Mouse (Mus musculus): ENCODE measurements around the gene Sult1a1. TPM values are rescaled to one million over a fixed set of nuclear protein-coding genes. Genes with fewer than 3 reads are reported as not detected.
"Not testable (repeated sequence)": the region's sequence is repeated elsewhere in the genome, so short reads cannot be mapped to it uniquely, and the experiment has no call there.

Gene Sult1a1
- total RNA-seq, 1 experiment from 2014 or later: 0.37 TPM

DNA sequence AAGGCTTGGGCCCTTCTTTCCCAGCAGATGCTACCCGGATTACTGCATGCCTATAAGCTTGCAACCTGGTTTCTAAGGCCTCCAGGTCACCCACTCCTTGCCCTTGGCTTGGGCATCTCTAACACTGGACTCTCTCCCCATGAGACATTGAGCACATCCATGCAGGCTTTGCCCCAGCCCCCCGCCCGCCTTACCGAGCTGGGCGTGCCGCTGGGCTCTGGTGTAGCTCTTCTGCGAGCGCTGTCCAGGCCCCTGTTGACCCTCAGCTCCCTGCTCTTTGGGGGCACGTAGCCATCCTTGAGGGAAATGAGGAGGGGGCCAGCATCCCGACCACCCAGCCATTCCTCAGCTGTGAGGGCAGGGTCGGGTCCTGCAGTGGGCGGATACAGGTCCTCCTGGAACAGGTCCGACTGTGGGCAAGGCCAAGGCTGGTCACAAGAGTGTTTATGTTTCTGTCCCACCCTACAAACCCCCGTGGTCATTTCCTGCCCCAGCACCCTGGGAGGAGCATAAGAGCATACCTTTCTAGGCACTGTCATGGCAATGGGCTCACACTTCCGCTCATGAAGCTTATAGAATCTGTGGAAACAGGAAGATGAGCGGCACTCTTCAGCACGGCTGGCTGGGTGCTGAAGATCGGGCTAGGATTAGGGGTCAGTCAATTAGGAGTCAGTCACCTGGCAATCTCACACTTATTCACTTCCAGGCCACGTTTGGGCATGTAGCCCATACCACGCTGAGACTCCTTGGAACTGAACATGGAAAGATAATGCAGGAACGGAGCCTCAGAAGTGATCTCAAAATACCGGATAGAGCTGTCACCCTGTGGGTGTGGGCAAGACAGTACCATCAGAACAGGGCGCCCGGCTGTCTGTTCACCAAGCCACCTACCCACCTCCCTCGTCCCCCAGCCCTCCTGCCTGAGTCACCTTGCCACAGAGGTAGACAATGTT, 24.1 kb upstream of the Sult1a1 start:
- no peak for ATAC-seq (replicated peaks; ENCODE audit: low read depth, poor library complexity, severe bottlenecking)

DNA sequence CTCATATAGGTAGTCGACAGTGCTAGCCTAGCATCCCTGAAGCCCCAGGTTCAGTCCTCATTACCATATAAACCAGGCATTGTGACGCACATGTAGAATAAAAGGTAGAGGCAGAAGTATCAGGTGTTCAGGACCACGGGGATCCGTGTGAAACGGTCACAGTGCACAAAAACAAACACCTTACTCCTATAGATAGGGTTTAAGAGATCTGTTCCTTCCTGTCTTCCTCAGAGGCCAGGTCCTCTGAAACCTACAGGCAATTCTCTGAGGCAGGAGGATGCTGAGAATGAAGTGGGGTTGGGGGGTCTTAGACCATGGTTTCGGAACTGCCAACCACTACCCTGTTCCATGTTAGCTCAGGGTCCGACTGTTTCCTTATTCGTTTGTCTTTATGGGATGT, 21.6 kb upstream of the Sult1a1 start:
- ATAC-seq (replicated peaks; ENCODE audit: low read depth, poor library complexity, severe bottlenecking): no peak

DNA sequence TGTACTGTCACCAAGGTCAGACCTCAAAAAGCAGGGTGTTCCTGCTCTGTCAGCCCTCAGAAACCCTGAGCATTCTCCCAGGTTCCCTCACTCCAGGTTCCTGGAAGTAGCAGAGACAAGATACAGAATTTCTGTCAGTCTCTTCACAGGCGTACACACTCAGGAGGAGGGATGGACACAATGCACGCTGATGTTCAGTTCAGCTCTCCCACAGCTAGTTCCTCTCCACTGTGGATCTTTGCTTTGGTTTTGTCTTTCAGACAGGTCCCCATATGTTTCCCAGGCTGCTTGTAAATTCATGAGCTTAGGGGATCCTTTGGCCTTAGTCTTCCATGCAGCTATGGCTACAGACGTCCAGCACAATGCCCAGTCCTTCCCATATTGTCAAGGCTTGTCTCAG, 20.7 kb upstream of the Sult1a1 start:
- no peak for ATAC-seq (replicated peaks; ENCODE audit: low read depth, poor library complexity, severe bottlenecking)

DNA sequence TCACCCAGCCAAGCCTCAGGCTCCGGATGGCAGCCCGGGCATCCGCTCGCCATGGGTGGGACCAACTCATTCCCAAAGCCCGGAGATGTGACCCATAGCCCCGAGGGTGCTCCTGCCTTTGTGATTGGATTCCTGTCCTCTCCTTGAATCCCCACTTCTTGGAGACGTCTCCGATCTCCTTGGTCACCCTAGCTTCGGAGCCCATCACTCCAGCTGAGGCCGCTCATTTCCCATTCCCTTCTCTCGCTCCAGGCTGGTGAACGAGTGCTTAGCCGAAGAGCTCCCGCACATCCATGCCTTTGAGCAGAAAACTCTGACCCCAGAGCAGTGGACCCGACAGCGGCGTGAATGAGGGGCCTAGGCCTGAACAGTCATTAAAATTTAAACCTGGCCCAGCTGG, 20.1 kb upstream of the Sult1a1 start:
- ATAC-seq (replicated peaks; ENCODE audit: low read depth, poor library complexity, severe bottlenecking): no peak; the same call in 1 of the 2 replicates

DNA sequence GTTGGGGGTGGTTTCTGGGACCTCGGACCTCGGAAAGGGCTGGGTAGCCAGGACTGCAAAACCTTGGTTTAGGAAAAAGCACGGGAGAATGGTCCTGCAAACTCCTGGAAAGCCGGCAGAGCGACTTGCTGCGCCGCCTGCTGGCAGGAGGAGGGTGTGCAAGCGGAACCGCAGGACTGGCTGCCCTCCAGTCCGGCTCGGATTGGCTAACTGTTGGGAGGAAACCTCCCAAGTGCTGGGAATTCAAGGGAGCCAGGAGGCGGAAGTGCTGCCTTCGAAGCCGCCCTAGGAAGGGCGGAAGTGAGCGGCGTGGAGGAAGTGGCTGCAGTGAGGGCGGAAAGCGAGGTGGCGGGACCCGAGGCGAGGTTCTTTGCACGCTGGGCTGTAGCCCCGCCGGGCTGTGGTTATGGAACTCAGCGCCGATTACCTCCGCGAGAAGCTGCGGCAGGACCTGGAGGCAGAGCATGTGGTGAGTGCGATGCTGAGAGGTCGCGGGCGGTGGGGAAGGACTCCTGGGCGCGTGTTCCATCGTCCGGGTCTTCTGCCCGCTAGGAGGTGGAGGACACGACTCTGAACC, 19.5 kb upstream of the Sult1a1 start, which contains the start of gene Slx1b:
Gene Slx1b (minus strand): TSS at position 154 of the 577 bp plus-strand sequence.
- ATAC-seq (replicated peaks; ENCODE audit: low read depth, poor library complexity, severe bottlenecking): peak; percentile 92

DNA sequence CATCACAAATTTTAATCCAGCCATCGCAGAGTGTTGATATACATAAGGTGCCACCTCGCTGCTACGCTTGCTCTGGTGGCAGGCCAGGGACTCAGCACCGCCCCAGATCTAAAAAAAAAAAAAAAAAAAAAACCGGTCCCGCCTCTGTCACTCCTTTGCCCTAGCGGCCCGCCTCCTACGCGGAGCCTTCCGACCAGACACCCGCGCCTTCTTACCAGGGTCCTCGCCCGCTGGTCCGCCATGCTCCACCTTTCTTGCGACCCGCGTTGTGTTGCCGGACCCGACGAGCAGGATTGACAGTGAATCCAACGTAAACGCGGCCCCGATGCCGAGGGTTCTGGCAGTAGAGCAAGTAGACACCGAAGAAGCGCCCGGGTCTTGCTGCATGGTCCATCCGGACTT, 19.0 kb upstream of the Sult1a1 start, which contains the start of gene Bola2:
Gene Bola2 (plus strand): TSS at position 192 of the 402 bp plus-strand sequence.
- ATAC-seq (replicated peaks; ENCODE audit: low read depth, poor library complexity, severe bottlenecking): peak; percentile 66

DNA sequence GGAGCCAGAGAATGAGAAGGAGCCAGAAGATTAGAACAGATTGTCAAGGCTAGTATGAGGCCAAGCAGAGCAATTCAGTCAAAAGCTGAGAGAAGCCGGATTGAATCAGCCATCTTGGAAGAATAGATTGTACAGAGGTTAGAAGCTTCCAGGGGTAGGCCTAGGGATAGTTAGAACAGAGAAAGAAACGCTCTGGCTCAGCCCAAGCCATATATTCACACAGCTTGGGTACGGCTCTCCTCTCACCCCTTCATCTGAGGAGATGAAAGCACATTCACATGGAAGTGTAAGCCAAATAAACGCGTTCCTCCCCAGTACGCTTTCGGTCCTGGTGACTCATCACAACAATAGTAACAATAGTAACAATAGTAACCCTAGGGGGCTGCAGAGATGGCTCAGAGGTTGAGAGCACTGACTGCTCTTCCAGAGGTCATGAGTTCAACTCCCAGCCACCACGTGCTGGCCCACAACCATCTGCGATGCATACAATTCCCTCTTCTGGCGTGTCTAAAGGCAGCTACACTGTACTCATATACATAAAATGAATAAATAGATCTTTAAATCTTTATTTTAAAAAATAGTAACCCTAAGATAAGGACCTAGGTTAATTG, 18.3 kb upstream of the Sult1a1 start:
- ATAC-seq (replicated peaks; ENCODE audit: low read depth, poor library complexity, severe bottlenecking): no peak

DNA sequence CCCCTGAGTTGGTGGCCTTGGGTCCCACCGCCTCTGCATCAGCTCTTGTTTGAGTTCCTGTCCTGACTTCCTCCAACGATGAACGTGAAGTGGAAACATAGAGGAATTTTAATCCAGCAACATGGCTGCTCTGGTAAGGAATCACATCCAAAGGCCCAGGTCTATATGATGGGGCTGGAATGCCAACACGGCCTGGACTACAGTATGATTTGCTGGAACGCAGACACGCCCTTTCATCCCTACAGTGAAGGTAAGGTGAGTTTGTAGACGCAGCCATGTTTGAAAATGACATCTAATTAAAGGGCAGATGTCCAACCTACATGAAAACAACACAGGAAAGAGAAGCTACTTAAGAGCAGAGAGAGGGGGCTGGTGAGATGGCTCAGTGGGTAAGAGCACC, 17.5 kb upstream of the Sult1a1 start:
- ATAC-seq (replicated peaks; ENCODE audit: low read depth, poor library complexity, severe bottlenecking): no peak

DNA sequence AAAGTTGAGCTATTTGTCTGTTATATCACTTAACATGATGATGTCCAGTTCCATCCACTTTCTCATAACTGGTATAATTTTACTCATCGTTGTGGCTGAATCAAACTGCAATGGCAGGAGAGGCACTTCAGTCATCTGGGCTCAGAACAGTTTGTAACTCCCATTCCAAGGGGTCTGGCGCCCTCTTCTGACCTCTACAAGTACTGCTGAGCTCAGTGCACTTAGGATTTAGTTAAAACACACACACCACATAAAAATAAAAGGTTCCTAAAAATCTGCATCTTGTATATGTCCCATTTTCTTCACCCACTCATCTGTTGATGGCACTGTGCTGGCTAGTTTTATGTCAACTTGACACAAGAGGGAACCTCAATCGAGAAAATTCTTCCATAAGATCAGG, 17.0 kb upstream of the Sult1a1 start:
- ATAC-seq (replicated peaks; ENCODE audit: low read depth, poor library complexity, severe bottlenecking): peak; percentile 45

DNA sequence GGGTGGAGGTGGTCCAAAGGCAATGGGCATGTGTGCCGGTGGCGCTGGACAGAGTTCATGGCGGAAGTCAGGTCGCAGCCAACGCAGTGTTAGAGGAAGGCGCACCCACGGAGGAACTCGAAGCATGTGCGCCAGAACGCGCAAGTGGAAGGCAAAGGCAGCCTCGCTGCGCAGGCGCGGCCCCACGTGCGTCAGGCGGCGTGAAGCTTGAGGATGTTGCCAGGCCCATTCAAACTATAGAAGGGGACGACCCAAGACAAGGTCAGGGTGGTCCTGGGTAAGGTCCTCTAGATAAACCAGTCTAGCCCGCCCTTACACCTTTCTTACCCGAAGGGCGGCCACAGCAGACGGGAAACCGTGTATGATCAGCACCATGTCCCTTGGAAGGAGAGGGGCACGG, 16.2 kb upstream of the Sult1a1 start:
- ATAC-seq (replicated peaks; ENCODE audit: low read depth, poor library complexity, severe bottlenecking): no peak

DNA sequence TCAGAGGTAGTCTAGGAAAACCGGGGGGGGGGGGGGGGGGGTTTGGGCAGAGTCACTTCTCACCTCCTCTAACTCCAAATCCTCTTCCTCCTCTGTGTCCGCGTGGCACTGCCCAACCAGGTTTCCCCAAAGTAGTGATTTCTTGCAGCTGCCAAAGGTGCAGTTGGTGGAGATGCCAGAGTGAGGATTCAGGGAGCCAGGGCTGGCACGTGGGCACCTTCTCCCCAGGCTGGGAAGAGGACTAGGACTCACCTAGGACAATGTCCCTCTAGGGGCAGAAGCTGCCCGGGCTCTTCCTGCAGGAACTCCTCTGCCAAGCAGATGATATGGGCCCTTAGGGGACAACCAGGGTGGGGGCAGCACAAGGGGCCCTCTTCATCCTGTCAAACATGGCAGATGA, 15.4 kb upstream of the Sult1a1 start:
- ATAC-seq (replicated peaks; ENCODE audit: low read depth, poor library complexity, severe bottlenecking): no peak

DNA sequence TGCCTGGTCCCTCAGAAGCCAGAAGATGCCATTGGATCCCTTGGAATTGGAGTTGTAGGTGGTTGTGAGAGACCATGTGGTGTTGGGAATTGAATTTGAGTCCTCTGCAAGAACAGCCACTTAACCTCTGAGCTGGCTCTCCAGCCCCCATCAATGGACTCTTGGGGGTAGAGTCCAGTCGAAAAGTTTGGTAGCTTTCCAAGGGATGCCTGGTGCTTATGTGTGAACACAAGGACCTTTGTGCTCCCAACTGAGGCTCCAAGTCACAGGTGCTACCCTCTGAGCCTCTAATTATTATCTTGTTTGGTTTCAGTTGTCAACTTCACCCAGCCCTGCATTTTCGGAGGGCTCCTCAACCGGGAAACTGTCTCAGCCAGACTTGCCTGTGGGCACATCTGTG, 14.5 kb upstream of the Sult1a1 start:
- no peak for ATAC-seq (replicated peaks; ENCODE audit: low read depth, poor library complexity, severe bottlenecking)

DNA sequence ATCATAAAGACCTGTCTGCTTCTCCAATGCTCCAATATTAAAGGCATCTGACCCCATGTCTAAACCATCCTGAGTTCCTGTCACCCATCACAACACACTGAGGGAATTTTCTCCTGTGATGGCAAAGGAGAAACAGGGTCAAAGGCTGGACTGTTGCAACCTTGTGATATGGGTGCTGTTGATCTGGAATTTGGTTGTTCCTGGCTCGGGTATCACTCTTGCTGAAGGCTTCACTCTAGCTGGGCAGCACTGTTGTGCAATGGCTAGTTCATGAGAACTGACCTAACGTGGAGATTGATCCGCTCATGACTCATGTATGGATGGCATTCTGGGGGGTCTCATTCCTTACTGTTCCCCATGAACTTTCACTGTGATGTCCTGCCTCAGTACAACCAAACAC, 12.8 kb upstream of the Sult1a1 start:
- ATAC-seq (replicated peaks; ENCODE audit: low read depth, poor library complexity, severe bottlenecking): no peak

DNA sequence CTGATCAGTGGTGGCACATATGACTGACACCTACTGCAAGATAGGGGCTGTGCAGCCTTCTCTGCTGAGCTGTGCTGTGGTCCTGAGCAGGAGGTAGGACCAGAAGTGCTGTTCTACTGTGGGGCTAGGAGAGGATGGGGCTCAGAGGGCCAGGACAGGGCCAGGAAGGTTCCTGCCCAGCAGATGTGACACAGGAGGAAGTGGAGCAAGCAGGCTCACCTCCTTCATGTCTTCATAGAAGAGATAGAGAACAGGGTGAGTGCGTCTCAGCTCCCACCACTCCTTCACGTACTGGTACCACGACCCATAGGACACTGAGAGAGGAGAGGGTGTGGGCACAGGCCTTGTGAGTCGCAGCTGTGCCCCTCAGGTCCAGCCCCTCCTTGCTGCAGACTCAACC, 11.9 kb upstream of the Sult1a1 start:
- not testable (repeated sequence) for ATAC-seq (replicated peaks; ENCODE audit: low read depth, poor library complexity, severe bottlenecking)

DNA sequence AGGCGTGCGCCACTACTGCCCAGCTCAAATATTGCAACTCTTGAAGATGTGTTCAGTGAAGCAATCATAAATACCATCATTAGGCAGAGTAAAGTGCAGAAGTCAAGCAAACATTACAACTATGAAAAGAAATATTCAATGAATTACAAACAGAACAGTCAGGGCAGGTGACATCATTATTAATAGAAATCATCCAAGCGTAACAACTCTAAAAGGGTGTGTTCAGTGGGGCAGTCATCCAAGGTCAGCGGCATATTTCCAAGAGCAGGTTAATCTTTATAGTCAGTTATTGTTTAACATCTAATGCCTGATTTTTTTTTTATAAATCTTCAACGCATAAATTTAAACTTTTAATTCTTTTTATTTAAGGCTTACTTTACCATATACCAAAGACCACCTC, 5.0 kb upstream of the Sult1a1 start:
- no peak for ATAC-seq (replicated peaks; ENCODE audit: low read depth, poor library complexity, severe bottlenecking)

DNA sequence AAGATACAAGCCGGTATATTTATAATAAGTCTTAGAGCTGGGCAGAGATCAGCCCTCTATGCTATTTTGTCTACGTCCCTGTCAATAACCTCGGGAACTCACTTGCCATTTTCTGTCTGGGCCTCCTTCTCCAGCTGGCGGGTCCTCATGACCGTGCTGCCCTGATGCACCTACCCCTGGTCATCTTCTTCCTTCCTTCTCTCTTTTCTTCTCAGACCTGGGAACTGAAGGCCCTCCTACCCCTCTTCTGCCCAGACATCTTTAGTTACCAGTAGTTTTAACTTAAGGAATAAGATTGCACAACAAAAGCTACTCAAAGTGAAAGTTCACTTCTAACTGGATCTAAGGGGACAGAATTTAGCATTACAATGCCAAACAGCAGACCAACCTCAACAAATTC, 3.5 kb upstream of the Sult1a1 start:
- ATAC-seq (replicated peaks; ENCODE audit: low read depth, poor library complexity, severe bottlenecking): no peak

DNA sequence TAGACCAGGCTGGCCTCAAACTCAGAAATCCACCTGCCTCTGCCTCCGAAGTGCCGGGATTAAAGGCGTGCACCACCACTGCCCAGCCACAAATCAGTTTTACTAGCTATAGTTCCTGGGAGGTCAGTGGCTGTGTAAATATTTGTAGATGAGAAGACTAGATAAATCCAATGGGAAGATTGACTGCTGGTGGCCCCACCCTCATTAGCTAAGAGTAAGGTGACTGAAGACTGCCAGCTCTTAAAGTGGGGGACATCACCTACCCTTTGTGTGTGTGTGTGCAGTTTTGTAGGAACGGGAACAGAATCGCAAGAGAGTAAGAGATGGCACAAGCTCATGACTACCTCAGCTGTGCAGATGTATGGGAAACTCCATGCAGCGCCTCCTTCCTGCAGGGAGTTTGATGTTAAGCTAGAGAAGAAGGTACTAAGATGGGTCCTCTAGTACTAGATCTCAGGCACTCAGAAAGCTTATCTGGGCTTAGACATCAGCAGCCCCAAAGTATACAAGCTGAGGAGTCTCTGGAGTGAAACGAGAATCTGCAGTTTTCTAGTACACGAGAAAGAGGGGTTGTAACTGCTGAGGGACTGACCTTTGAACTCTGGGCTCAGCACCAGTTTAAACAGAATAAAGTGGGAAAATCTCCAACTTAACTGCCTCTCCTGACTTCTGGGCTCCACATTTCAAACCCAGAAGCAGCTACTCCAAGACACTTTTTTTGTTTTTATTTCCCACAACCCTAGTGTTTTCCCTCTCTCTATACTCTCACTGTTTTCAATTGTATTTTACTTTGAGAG, 2.5 kb upstream of the Sult1a1 start:
- no peak for ATAC-seq (replicated peaks; ENCODE audit: low read depth, poor library complexity, severe bottlenecking)

DNA sequence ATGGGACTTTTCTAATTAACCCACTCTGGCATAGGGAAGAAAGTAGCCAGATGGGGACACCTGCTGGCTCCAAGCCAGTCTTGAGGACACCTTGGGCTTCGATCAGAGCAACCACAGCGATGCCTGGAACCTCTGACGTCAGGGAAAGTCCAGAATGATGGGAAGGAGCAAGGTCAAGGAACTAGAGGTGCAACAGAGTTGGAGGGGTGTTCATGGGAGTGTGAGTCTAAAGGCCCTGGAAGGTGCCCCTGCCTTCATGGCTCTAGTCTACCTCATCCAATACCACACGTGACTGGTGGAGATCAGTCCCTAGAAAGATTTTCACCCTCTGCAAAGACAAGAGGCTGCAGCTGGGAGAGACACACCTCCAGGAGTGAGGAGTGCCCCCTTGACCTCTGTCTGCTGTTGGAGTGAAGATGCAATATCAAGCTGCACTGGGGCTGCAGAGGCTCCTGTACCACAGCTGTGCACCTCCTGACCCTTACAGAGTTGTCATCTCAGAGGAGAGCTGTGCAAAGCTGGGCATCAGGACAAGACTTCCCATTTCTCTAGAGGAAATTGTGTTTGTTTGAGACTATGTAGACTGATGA, 494 bp upstream of the Sult1a1 start:
- ATAC-seq (replicated peaks; ENCODE audit: low read depth, poor library complexity, severe bottlenecking): no peak

DNA sequence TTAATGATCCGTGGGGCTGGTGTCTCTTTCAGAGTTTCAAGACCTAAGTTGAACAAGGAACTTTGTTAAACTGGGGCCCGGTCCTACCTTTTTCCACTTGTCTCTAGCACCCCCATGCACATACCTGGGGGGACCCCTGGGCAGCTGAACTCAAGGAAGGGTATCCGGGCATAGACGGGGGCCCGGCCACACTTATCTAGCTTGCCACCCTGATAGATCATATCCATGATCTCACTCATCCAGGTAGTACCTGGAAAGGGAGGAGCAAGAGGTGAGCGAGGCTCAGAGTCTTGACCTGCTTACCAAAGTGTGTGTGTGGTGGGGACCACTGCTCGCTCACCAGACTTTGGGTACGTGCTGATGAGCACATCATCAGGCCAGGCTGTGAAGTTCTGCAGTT, 1.1 kb downstream of the Sult1a1 start:
- no peak for ATAC-seq (replicated peaks; ENCODE audit: low read depth, poor library complexity, severe bottlenecking)

DNA sequence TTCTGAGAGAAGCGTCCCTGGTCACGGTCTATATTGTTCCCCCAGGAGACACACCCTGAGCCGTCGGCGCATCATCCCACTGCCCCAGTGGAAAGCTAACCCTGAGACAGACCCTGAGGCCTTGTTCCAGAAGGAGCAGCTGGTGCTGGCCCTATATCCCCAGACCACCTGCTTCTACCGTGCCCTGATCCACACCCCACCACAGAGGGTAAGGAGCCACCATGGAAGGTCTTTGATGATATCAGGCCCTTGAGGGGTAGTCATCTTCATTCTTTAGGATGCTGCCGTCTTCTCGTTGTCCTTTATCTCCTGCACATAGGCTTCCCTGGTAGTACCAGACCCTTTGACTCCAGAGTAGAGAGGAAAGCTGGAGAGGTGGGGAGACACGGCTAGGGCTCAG, 4.1 kb downstream of the Sult1a1 start:
- no peak for ATAC-seq (replicated peaks; ENCODE audit: low read depth, poor library complexity, severe bottlenecking)

All from common myeloid progenitor, adult 5-6 weeks (primary cell).